ENCODE assay signal across 14 mouse cellular contexts in genomic region chr2:137730472-137730931, GRCm38 (mm10).
DNase-seq lines count a peak whose midpoint lies in the region; ATAC-seq and TF ChIP-seq lines count a peak whose summit lies in the region.
"Had no signal": no experiment of that assay in that cellular context is flagged by ENCODE, and none has a peak within 500 bp of the region (broad histone marks: within the 10 kb centered on the region; RNA-seq: fewer than 3 reads in every experiment).

No protein-coding gene starts in this region.

- H3K9ac ChIP-seq in forebrain, embryonic 12.5 days, result no peak overlapping the region
- no peak overlapping the region for H3K9ac ChIP-seq in hindbrain, postnatal 0 days (replicated peaks; ENCODE audit: low read length)
- H3K9ac ChIP-seq: heart, embryonic 15.5 days; lung, embryonic 14.5 days had no signal

- TF ChIP-seq CTCF in testis, adult 2 months (IDR thresholded peaks at IDR 0.05; ENCODE audit: control insufficient read depth, insufficient read depth, insufficient replicate concordance, low read depth, low read length), result no peak
- no peak for TF ChIP-seq CTCF in hindbrain, postnatal 0 days (IDR thresholded peaks at IDR 0.05; ENCODE audit: low read depth)

- TF ChIP-seq POLR2A in testis, adult 2 months (IDR thresholded peaks at IDR 0.05; ENCODE audit: control insufficient read depth, low read depth, low read length), result no peak

- no peaks in the 10 kb centered on the region for H3K9me3 ChIP-seq in forebrain, embryonic 12.5 days
- H3K9me3 ChIP-seq in hindbrain, postnatal 0 days (ENCODE audit: low read length), result no peaks in the 10 kb centered on the region
- H3K9me3 ChIP-seq: heart, embryonic 15.5 days had no signal

- H3K4me1 ChIP-seq in testis, adult 2 months (ENCODE audit: control insufficient read depth, insufficient read depth, low read length), result peaks cover 6% of the 10 kb centered on the region
- H3K4me1 ChIP-seq in forebrain, embryonic 12.5 days, result peaks cover 21% of the 10 kb centered on the region
- no peaks in the 10 kb centered on the region for H3K4me1 ChIP-seq in hindbrain, postnatal 0 days (ENCODE audit: insufficient read depth, low read length)
- H3K4me1 ChIP-seq: heart, embryonic 15.5 days; megakaryocyte, embryonic 14.5 days had no signal

- H3K27me3 ChIP-seq in testis, adult 2 months (ENCODE audit: control insufficient read depth, insufficient read depth, low read length), result no peaks in the 10 kb centered on the region
- 0 out of 2 replicates have a peak, but pooled peaks cover 8% of the 10 kb centered on the region for H3K27me3 ChIP-seq in forebrain, embryonic 12.5 days
- no peaks in the 10 kb centered on the region for H3K27me3 ChIP-seq in hindbrain, postnatal 0 days (ENCODE audit: insufficient read depth, low read length)
- H3K27me3 ChIP-seq: heart, embryonic 15.5 days; megakaryocyte, embryonic 14.5 days had no signal

- ATAC-seq in forebrain, embryonic 12.5 days (ENCODE audit: low FRiP score), result peak; percentile 77
- peak; percentile 74 for ATAC-seq in hindbrain, postnatal 0 days

- no peak overlapping the region for H3K27ac ChIP-seq in testis, adult 2 months (ENCODE audit: control insufficient read depth, insufficient read depth, low read depth, low read length)
- H3K27ac ChIP-seq in forebrain, embryonic 12.5 days, result no peak overlapping the region
- no peak overlapping the region for H3K27ac ChIP-seq in hindbrain, postnatal 0 days
- H3K27ac ChIP-seq: heart, embryonic 15.5 days had no signal

- no peak for DNase-seq in testis, postnatal 14 days (ENCODE audit: low spot score)
- DNase-seq in hindbrain, postnatal 0 days (ENCODE audit: low spot score), result peak; percentile 42
- DNase-seq in ovary, postnatal 14 days (ENCODE audit: low spot score), result no peak
- no peak for DNase-seq in adrenal gland, adult (ENCODE audit: inconsistent age in 2 of 2, low spot score in 1 of 2)
- no peak for DNase-seq in adrenal gland, adult 8-10 months
- no peak for DNase-seq in heart, postnatal 36 days
- DNase-seq: adrenal gland, postnatal 14 days; kidney, adult 11 months; lung, embryonic 14.5 days; thymus, postnatal 4 days had no signal

- 25% methylated on average over 12 of the region's 12 CpGs for WGBS in forebrain, embryonic 12.5 days
- WGBS in hindbrain, postnatal 0 days, result 29% methylated on average over 12 of the region's 12 CpGs

- peak overlapping the region; percentile 65 for H3K4me3 ChIP-seq in testis, adult 2 months (ENCODE audit: control insufficient read depth, low read depth, low read length)
- H3K4me3 ChIP-seq in forebrain, embryonic 12.5 days (replicated peaks), result no peak overlapping the region
- no peak overlapping the region for H3K4me3 ChIP-seq in hindbrain, postnatal 0 days (ENCODE audit: low read length)
- H3K4me3 ChIP-seq: heart, embryonic 15.5 days; megakaryocyte, embryonic 14.5 days had no signal

- H3K4me2 ChIP-seq in forebrain, embryonic 12.5 days, result peak overlapping the region; percentile 24
- no peak overlapping the region for H3K4me2 ChIP-seq in hindbrain, postnatal 0 days (ENCODE audit: low read depth, low read length)
- H3K4me2 ChIP-seq: heart, embryonic 15.5 days; lung, embryonic 14.5 days had no signal

- no peaks in the 10 kb centered on the region for H3K36me3 ChIP-seq in testis, adult 2 months (ENCODE audit: control insufficient read depth, insufficient read depth, low read length)
- H3K36me3 ChIP-seq in forebrain, embryonic 12.5 days (replicated peaks), result no peaks in the 10 kb centered on the region
- H3K36me3 ChIP-seq in hindbrain, postnatal 0 days (ENCODE audit: insufficient read depth, low read length), result no peaks in the 10 kb centered on the region
- H3K36me3 ChIP-seq: heart, embryonic 15.5 days had no signal

- intact Hi-C loops in heart, postnatal 36 days (cut with DNase I), result loop anchor here (5.0 kb wide), 2 partner anchors 212 to 1243 kb away; no protein-coding TSS in a partner anchor
